Comparison of ENCODE assay signal across 11 mouse cellular contexts in genomic region chr8:47376651-47377050, GRCm38 (mm10).
"Had no signal": no experiment of that assay in that cellular context is flagged by ENCODE, and none has a peak within 500 bp of the region (broad histone marks: within the 10 kb centered on the region; RNA-seq: fewer than 3 reads in every experiment).

No protein-coding gene starts in this region.

- DNase-seq: left cerebral cortex, postnatal 4 days; liver; liver, embryonic 13.5 days; liver, postnatal 0 days; lung, adult 18-20 months; lung, adult 2 months; lung, embryonic 14.5 days; lung, postnatal 10 days; lung, postnatal 14 days; lung, postnatal 36 days; midbrain, embryonic 14.5 days had no signal
